Mouse (Mus musculus) kidney, adult 2 months (tissue): ENCODE results near the gene Sgf29. TPM values are rescaled to one million over a fixed set of nuclear protein-coding genes. Genes with fewer than 3 reads are reported as not detected.

Source experiments
- DNase-seq: peaks from one replicate; pipeline ENCODE4 v3.0.0; 2021
- H3K27ac ChIP-seq: fragments of 200-500 bp; 2 replicates; pipeline ENCODE4 v1.5.1; 2012; ENCODE audit warnings: low read depth, low read length, control low read depth, inconsistent platforms; ENCODE audit not compliant: insufficient read depth
- H3K27me3 ChIP-seq: fragments of 200-500 bp; replicated peaks from 2 replicates; pipeline ENCODE4 v1.6.1; 2012; ENCODE audit warnings: mild to moderate bottlenecking, moderate library complexity, low read length, inconsistent platforms; ENCODE audit not compliant: control insufficient read depth, insufficient read depth
- H3K36me3 ChIP-seq: fragments of 200-500 bp; 2 replicates; pipeline ENCODE4 v1.6.1; 2012; ENCODE audit warnings: mild to moderate bottlenecking, moderate library complexity, low read length, inconsistent platforms; ENCODE audit not compliant: control insufficient read depth, insufficient read depth
- H3K4me1 ChIP-seq: fragments of 200-500 bp; 2 replicates; pipeline ENCODE4 v1.6.1; 2011; ENCODE audit warnings: low read length; ENCODE audit not compliant: control insufficient read depth, insufficient read depth
- H3K4me3 ChIP-seq: fragments of 200-500 bp; 2 replicates; pipeline ENCODE4 v1.5.1; 2011; ENCODE audit warnings: mild to moderate bottlenecking, low read depth, low read length, control low read depth; ENCODE audit not compliant: insufficient read depth
- CTCF ChIP-seq: fragments of 200-500 bp; conservative IDR thresholded peaks from 2 replicates; pipeline ENCODE4 v1.5.1; 2011; ENCODE audit warnings: low read depth, mild to moderate bottlenecking, control low read depth, low read length, moderate library complexity, mixed read lengths; ENCODE audit not compliant: insufficient read depth, insufficient read length
- POLR2A ChIP-seq: fragments of 200-500 bp; IDR thresholded peaks from one replicate; pipeline ENCODE4 v1.6.1; 2011; ENCODE audit warnings: low read depth, low read length, control low read depth
- WGBS: fragments of 180-500 bp; shearing (Covaris S2); methylation state at CpG from one replicate; pipeline ENCODE4 v1.1.7; 2018; 5-methylcytosine and 5-hydroxymethylcytosine counted together
- polyA plus RNA-seq: library from polyadenylated mRNA; depleted of rRNA; stranded (reverse); fragments of >200 nt; gene quantifications from 2 replicates; pipeline ENCODE4 v1.2.3, GENCODE M21; 2012

Gene Sgf29
- polyA plus RNA-seq, 1 experiment: 28.1 TPM

- Histone ChIP-seq H3K4me1 (peaks cover 2% of the 10 kb centered on the region; the same call in 1 of the 2 replicates), H3K36me3 (no peaks in the 10 kb centered on the region; the same call in 1 of the 2 replicates), H3K4me3 (no peak overlapping the region), H3K27ac (no peak overlapping the region), H3K27me3 (no peaks in the 10 kb centered on the region)
- TF ChIP-seq CTCF: no peak
- no peak for TF ChIP-seq POLR2A
- DNase-seq: no peak
- WGBS: 90% methylated on average over 1 of the region's 1 CpGs
Measured at GRCm38 (mm10) chr7:126657522-126657921, 8.4 kb downstream of the Sgf29 start.

- H3K27ac ChIP-seq: no peak overlapping the region
- WGBS: 91% methylated on average over 3 of the region's 3 CpGs
- no peak overlapping the region for H3K4me3 ChIP-seq
- no peak for TF ChIP-seq CTCF
- TF ChIP-seq POLR2A: no peak
- no peaks in the 10 kb centered on the region; the same call in none of the 2 replicates for H3K36me3 ChIP-seq
- no peaks in the 10 kb centered on the region for H3K27me3 ChIP-seq
- peaks cover 1% of the 10 kb centered on the region; the same call in 1 of the 2 replicates for H3K4me1 ChIP-seq
- no peak for DNase-seq
Measured at GRCm38 (mm10) chr7:126659771-126660170, 10.7 kb downstream of the Sgf29 start.

GRCm38 (mm10) chr7:126663646-126664045 lies 14.5 kb downstream of the Sgf29 start:
- TF ChIP-seq POLR2A: no peak
- no peak overlapping the region for H3K27ac ChIP-seq

GRCm38 (mm10) chr7:126665269-126665668 lies 16.2 kb downstream of the Sgf29 start:
- H3K4me1 ChIP-seq: no peaks in the 10 kb centered on the region
- H3K27ac ChIP-seq: no peak overlapping the region
- WGBS: 90% methylated on average over 3 of the region's 3 CpGs
- peak; percentile 57 for DNase-seq
- no peak overlapping the region for H3K4me3 ChIP-seq
- no peaks in the 10 kb centered on the region for H3K27me3 ChIP-seq
- no peak for TF ChIP-seq POLR2A
- no peak for TF ChIP-seq CTCF
- H3K36me3 ChIP-seq: no peaks in the 10 kb centered on the region; the same call in none of the 2 replicates

More at GRCm38 (mm10) chr7:126663646-126664045, 14.5 kb downstream of the Sgf29 start:
- 69% methylated on average over 8 of the region's 8 CpGs for WGBS
- no peaks in the 10 kb centered on the region for H3K4me1 ChIP-seq
- no peak for DNase-seq
- no peaks in the 10 kb centered on the region for H3K27me3 ChIP-seq
- no peak overlapping the region for H3K4me3 ChIP-seq
- H3K36me3 ChIP-seq: no peaks in the 10 kb centered on the region; the same call in none of the 2 replicates

- no peak overlapping the region for H3K27ac ChIP-seq
- H3K27me3 ChIP-seq: no peaks in the 10 kb centered on the region
- no peak for DNase-seq
- TF ChIP-seq POLR2A (no peak), CTCF (no peak)
- WGBS: 80% methylated on average over 9 of the region's 9 CpGs
- no peak overlapping the region for H3K4me3 ChIP-seq
- H3K36me3 ChIP-seq: peaks cover under 1% of the 10 kb centered on the region
- H3K4me1 ChIP-seq: no peaks in the 10 kb centered on the region
Measured at GRCm38 (mm10) chr7:126667495-126668090, 18.5 kb downstream of the Sgf29 start.

- no peak for DNase-seq
- WGBS: 78% methylated on average over 5 of the region's 5 CpGs
- H3K36me3 ChIP-seq: peaks cover 4% of the 10 kb centered on the region
- H3K27ac ChIP-seq: no peak overlapping the region
- H3K27me3 ChIP-seq: no peaks in the 10 kb centered on the region
- no peak for TF ChIP-seq CTCF
- TF ChIP-seq POLR2A: no peak
- H3K4me3 ChIP-seq: no peak overlapping the region
- no peaks in the 10 kb centered on the region for H3K4me1 ChIP-seq
Measured at GRCm38 (mm10) chr7:126668452-126668851, 19.3 kb downstream of the Sgf29 start.

- Histone ChIP-seq H3K27me3 (no peaks in the 10 kb centered on the region), H3K27ac (no peak overlapping the region), H3K4me3 (no peak overlapping the region), H3K36me3 (peaks cover 4% of the 10 kb centered on the region), H3K4me1 (peaks cover under 1% of the 10 kb centered on the region; the same call in 1 of the 2 replicates)
- WGBS: 97% methylated on average over 3 of the region's 3 CpGs
- TF ChIP-seq CTCF (no peak), POLR2A (no peak)
- DNase-seq: no peak
Measured at GRCm38 (mm10) chr7:126670152-126670551, 21.0 kb downstream of the Sgf29 start.
